Mouse (Mus musculus): Measurements from ENCODE around the gene Cdkal1. TPM values are rescaled to one million over a fixed set of nuclear protein-coding genes. Genes with fewer than 3 reads are reported as not detected.

Gene Cdkal1
- total and polyA plus RNA-seq, 2 experiments from 2014 or later = 11.1 to 18.9 TPM

- Histone ChIP-seq H3K9me3 (ENCODE audit: low read length) (no peaks in the 10 kb centered on the region), H3K4me3 (ENCODE audit: low read length) (no peak overlapping the region), H3K27me3 (ENCODE audit: insufficient read depth, low read length) (no peaks in the 10 kb centered on the region), H3K9ac (replicated peaks; ENCODE audit: low read length) (no peak overlapping the region), H3K4me2 (ENCODE audit: low read depth, low read length) (no peak overlapping the region), H3K4me1 (ENCODE audit: insufficient read depth, low read length) (no peaks in the 10 kb centered on the region), H3K27ac (no peak overlapping the region), H3K36me3 (ENCODE audit: insufficient read depth, low read length) (no peaks in the 10 kb centered on the region)
- 77% methylated on average over 1 of the region's 1 CpGs for WGBS
- no peak for DNase-seq (ENCODE audit: low spot score)
- no peak for ATAC-seq
- no peak for TF ChIP-seq CTCF (IDR thresholded peaks at IDR 0.05; ENCODE audit: low read depth)
These were observed 447.9 kb downstream of the Cdkal1 start for GRCm38 (mm10) chr13:29407619-29408018.

GRCm38 (mm10) chr13:29405316-29405715, 450.2 kb downstream of the Cdkal1 start:
- no peak overlapping the region for H3K4me2 ChIP-seq (ENCODE audit: low read depth, low read length)
- no peak for TF ChIP-seq CTCF (IDR thresholded peaks at IDR 0.05; ENCODE audit: low read depth)
- no peak for ATAC-seq
- no peaks in the 10 kb centered on the region for H3K27me3 ChIP-seq (ENCODE audit: insufficient read depth, low read length)
- no peak for DNase-seq (ENCODE audit: low spot score)
- H3K9ac ChIP-seq (replicated peaks; ENCODE audit: low read length) = no peak overlapping the region
- H3K27ac ChIP-seq = no peak overlapping the region
- H3K4me3 ChIP-seq (ENCODE audit: low read length) = no peak overlapping the region
- 77% methylated on average over 5 of the region's 5 CpGs for WGBS
- no peaks in the 10 kb centered on the region for H3K4me1 ChIP-seq (ENCODE audit: insufficient read depth, low read length)
- no peaks in the 10 kb centered on the region for H3K9me3 ChIP-seq (ENCODE audit: low read length)
- H3K36me3 ChIP-seq (ENCODE audit: insufficient read depth, low read length) = no peaks in the 10 kb centered on the region

GRCm38 (mm10) chr13:29403217-29403616, 452.3 kb downstream of the Cdkal1 start:
- H3K36me3 ChIP-seq (ENCODE audit: insufficient read depth, low read length) = no peaks in the 10 kb centered on the region
- H3K4me2 ChIP-seq (ENCODE audit: low read depth, low read length) = no peak overlapping the region
- H3K27ac ChIP-seq = no peak overlapping the region
- no peak for ATAC-seq
- H3K9me3 ChIP-seq (ENCODE audit: low read length) = no peaks in the 10 kb centered on the region
- H3K4me3 ChIP-seq (ENCODE audit: low read length) = no peak overlapping the region
- H3K4me1 ChIP-seq (ENCODE audit: insufficient read depth, low read length) = no peaks in the 10 kb centered on the region
- TF ChIP-seq CTCF (IDR thresholded peaks at IDR 0.05; ENCODE audit: low read depth) = no peak
- no peak for DNase-seq (ENCODE audit: low spot score)
- WGBS = 78% methylated on average over 5 of the region's 5 CpGs
- H3K27me3 ChIP-seq (ENCODE audit: insufficient read depth, low read length) = no peaks in the 10 kb centered on the region
- H3K9ac ChIP-seq (replicated peaks; ENCODE audit: low read length) = no peak overlapping the region

- H3K9me3 ChIP-seq (ENCODE audit: low read length) = no peaks in the 10 kb centered on the region
- no peak overlapping the region for H3K9ac ChIP-seq (replicated peaks; ENCODE audit: low read length)
- no peaks in the 10 kb centered on the region for H3K4me1 ChIP-seq (ENCODE audit: insufficient read depth, low read length)
- 47% methylated on average over 3 of the region's 3 CpGs for WGBS
- no peaks in the 10 kb centered on the region for H3K36me3 ChIP-seq (ENCODE audit: insufficient read depth, low read length)
- no peaks in the 10 kb centered on the region for H3K27me3 ChIP-seq (ENCODE audit: insufficient read depth, low read length)
- ATAC-seq (no peak), DNase-seq (ENCODE audit: low spot score) (no peak)
- H3K4me3 ChIP-seq (ENCODE audit: low read length) = no peak overlapping the region
- H3K27ac ChIP-seq = no peak overlapping the region
- no peak overlapping the region for H3K4me2 ChIP-seq (ENCODE audit: low read depth, low read length)
- no peak for TF ChIP-seq CTCF (IDR thresholded peaks at IDR 0.05; ENCODE audit: low read depth)
These were observed 452.9 kb downstream of the Cdkal1 start for GRCm38 (mm10) chr13:29402526-29403040.

- H3K9ac ChIP-seq (replicated peaks; ENCODE audit: low read length) = no peak overlapping the region
- DNase-seq (ENCODE audit: low spot score) (no peak), ATAC-seq (no peak)
- H3K27ac ChIP-seq = no peak overlapping the region
- no peaks in the 10 kb centered on the region for H3K36me3 ChIP-seq (ENCODE audit: insufficient read depth, low read length)
- no peaks in the 10 kb centered on the region for H3K27me3 ChIP-seq (ENCODE audit: insufficient read depth, low read length)
- H3K9me3 ChIP-seq (ENCODE audit: low read length) = no peaks in the 10 kb centered on the region
- no peak overlapping the region for H3K4me3 ChIP-seq (ENCODE audit: low read length)
- 81% methylated on average over 5 of the region's 5 CpGs for WGBS
- H3K4me1 ChIP-seq (ENCODE audit: insufficient read depth, low read length) = no peaks in the 10 kb centered on the region
- H3K4me2 ChIP-seq (ENCODE audit: low read depth, low read length) = no peak overlapping the region
- TF ChIP-seq CTCF (IDR thresholded peaks at IDR 0.05; ENCODE audit: low read depth) = no peak
These were observed 455.6 kb downstream of the Cdkal1 start for GRCm38 (mm10) chr13:29399908-29400307.

- TF ChIP-seq CTCF (IDR thresholded peaks at IDR 0.05; ENCODE audit: low read depth) = no peak
- H3K4me2 ChIP-seq (ENCODE audit: low read depth, low read length) = no peak overlapping the region
- DNase-seq (ENCODE audit: low spot score) (peak; percentile 24), ATAC-seq (no peak)
- no peaks in the 10 kb centered on the region for H3K4me1 ChIP-seq (ENCODE audit: insufficient read depth, low read length)
- no peaks in the 10 kb centered on the region for H3K36me3 ChIP-seq (ENCODE audit: insufficient read depth, low read length)
- H3K9me3 ChIP-seq (ENCODE audit: low read length) = no peaks in the 10 kb centered on the region
- H3K4me3 ChIP-seq (ENCODE audit: low read length) = no peak overlapping the region
- 33% methylated on average over 2 of the region's 2 CpGs for WGBS
- H3K27me3 ChIP-seq (ENCODE audit: insufficient read depth, low read length) = no peaks in the 10 kb centered on the region
- no peak overlapping the region for H3K27ac ChIP-seq
- no peak overlapping the region for H3K9ac ChIP-seq (replicated peaks; ENCODE audit: low read length)
These were observed 457.0 kb downstream of the Cdkal1 start for GRCm38 (mm10) chr13:29398456-29398855.

- H3K4me2 ChIP-seq (ENCODE audit: low read depth, low read length) = no peak overlapping the region
- no peaks in the 10 kb centered on the region for H3K36me3 ChIP-seq (ENCODE audit: insufficient read depth, low read length)
- TF ChIP-seq CTCF (IDR thresholded peaks at IDR 0.05; ENCODE audit: low read depth) = no peak
- H3K27me3 ChIP-seq (ENCODE audit: insufficient read depth, low read length) = no peaks in the 10 kb centered on the region
- H3K27ac ChIP-seq = no peak overlapping the region
- ATAC-seq (no peak), DNase-seq (ENCODE audit: low spot score) (no peak)
- H3K9me3 ChIP-seq (ENCODE audit: low read length) = no peaks in the 10 kb centered on the region
- H3K4me1 ChIP-seq (ENCODE audit: insufficient read depth, low read length) = no peaks in the 10 kb centered on the region
- 80% methylated on average over 4 of the region's 4 CpGs for WGBS
- no peak overlapping the region for H3K4me3 ChIP-seq (ENCODE audit: low read length)
- no peak overlapping the region for H3K9ac ChIP-seq (replicated peaks; ENCODE audit: low read length)
These were observed 459.8 kb downstream of the Cdkal1 start for GRCm38 (mm10) chr13:29395694-29396093.
